In the genomic region with DNA sequence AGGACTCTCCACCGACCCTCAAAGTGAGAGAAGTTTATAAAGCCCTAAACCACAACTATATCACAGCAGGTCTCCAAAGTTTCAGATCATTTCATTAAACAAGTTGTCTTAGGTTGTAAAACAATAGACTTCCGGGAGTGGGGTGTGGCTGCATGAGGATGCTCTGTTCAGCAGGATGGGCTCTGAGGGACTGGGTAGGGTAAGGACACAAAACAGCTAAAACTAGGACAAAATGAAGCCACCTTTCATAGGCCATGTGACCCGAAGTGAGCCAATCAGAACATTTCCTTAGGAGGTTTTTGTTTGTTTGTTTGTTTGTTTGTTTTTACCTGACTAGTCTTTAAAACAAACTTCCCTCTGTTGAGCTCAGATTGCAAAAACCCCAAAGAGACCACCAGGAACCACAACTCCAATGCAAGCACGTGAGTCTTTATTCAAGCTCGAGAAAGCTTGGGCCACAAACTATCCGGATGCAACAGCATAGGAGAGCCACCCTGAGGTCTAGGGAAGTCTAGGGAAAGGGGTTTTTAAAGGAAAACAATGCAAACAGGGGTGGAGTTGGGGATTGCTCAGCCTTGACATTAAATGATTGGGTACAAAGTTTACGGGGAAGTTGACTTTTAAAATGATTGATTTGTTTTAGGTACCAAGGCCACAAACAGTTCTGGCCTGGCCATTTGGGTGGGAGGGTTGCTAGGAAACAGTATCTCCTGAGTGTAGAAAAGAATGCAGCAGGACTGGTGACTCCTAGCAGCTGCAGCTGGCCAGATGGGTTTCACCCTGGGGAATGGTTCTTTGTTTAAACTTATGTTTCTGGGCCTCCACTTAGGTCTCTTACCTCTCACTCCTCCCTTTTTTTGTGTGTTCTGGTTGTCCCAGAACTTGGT, we compare ENCODE assay signal across 17 mouse cellular contexts. TPM values are rescaled to one million over a fixed set of nuclear protein-coding genes. Genes with fewer than 3 reads are reported as not detected.
DNase-seq lines count a peak whose midpoint lies in the region; ATAC-seq and TF ChIP-seq lines count a peak whose summit lies in the region.
"Had no signal": no experiment of that assay in that cellular context is flagged by ENCODE, and none has a peak within 500 bp of the region (broad histone marks: within the 10 kb centered on the region; RNA-seq: fewer than 3 reads in every experiment).

No protein-coding gene starts in this region.

- H3K4me1 ChIP-seq in liver, embryonic 16.5 days (ENCODE audit: control insufficient read depth, low read depth, low read length) = no peaks in the 10 kb centered on the region
- no peaks in the 10 kb centered on the region for H3K4me1 ChIP-seq in liver, embryonic 12.5 days
- peaks cover 3% of the 10 kb centered on the region for H3K4me1 ChIP-seq in ES-Bruce4 (ENCODE audit: control insufficient read depth, insufficient read depth, low read length)
- no peaks in the 10 kb centered on the region for H3K4me1 ChIP-seq in limb, embryonic 14.5 days (ENCODE audit: control insufficient read depth, insufficient read depth, low read length)
- peaks cover 11% of the 10 kb centered on the region; the same call in 1 of the 2 replicates for H3K4me1 ChIP-seq in heart, embryonic 12.5 days (replicated peaks)
- H3K4me1 ChIP-seq: embryonic facial prominence, embryonic 12.5 days; midbrain, embryonic 12.5 days had no signal

- H3K36me3 ChIP-seq in liver, embryonic 16.5 days (ENCODE audit: control insufficient read depth, insufficient read depth) = no peaks in the 10 kb centered on the region
- no peaks in the 10 kb centered on the region for H3K36me3 ChIP-seq in liver, embryonic 12.5 days
- H3K36me3 ChIP-seq in ES-Bruce4 (ENCODE audit: control insufficient read depth, insufficient read depth, low read length, poor library complexity, severe bottlenecking) = no peaks in the 10 kb centered on the region
- H3K36me3 ChIP-seq in limb, embryonic 14.5 days (ENCODE audit: control insufficient read depth, insufficient read depth, low read length) = no peaks in the 10 kb centered on the region
- no peaks in the 10 kb centered on the region for H3K36me3 ChIP-seq in heart, embryonic 12.5 days
- H3K36me3 ChIP-seq: embryonic facial prominence, embryonic 12.5 days; forebrain, embryonic 10.5 days; midbrain, embryonic 12.5 days had no signal

- peak; percentile 51 for ATAC-seq in liver, embryonic 16.5 days (ENCODE audit: low read depth)
- ATAC-seq in liver, embryonic 12.5 days = no peak
- ATAC-seq in limb, embryonic 14.5 days (ENCODE audit: low FRiP score, low read depth) = no peak
- no peak for ATAC-seq in heart, embryonic 12.5 days (ENCODE audit: insufficient number of reproducible peaks, low FRiP score)

- H3K27ac ChIP-seq in liver, embryonic 16.5 days (ENCODE audit: low read length) = no peak overlapping the region
- H3K27ac ChIP-seq in liver, embryonic 12.5 days = no peak overlapping the region
- H3K27ac ChIP-seq in ES-Bruce4 (ENCODE audit: insufficient read depth, low read length) = peak overlapping the region; percentile 50
- no peak overlapping the region for H3K27ac ChIP-seq in limb, embryonic 14.5 days (replicated peaks; ENCODE audit: low read depth, low read length)
- H3K27ac ChIP-seq in heart, embryonic 12.5 days (ENCODE audit: poor library complexity, severe bottlenecking) = no peak overlapping the region
- H3K27ac ChIP-seq: embryonic facial prominence, embryonic 12.5 days; forebrain, embryonic 10.5 days; midbrain, embryonic 12.5 days had no signal

- no peak for TF ChIP-seq EP300 in ES-Bruce4 (IDR thresholded peaks at IDR 0.05; ENCODE audit: insufficient read depth, low read depth, low read length)

- no peak overlapping the region for H3K4me3 ChIP-seq in liver, embryonic 16.5 days (ENCODE audit: low read depth, low read length)
- no peak overlapping the region for H3K4me3 ChIP-seq in liver, embryonic 12.5 days
- no peak overlapping the region for H3K4me3 ChIP-seq in ES-Bruce4 (ENCODE audit: low read depth, low read length)
- H3K4me3 ChIP-seq in limb, embryonic 14.5 days (replicated peaks; ENCODE audit: low read length) = no peak overlapping the region
- no peak overlapping the region for H3K4me3 ChIP-seq in heart, embryonic 12.5 days
- H3K4me3 ChIP-seq: embryonic facial prominence, embryonic 12.5 days; forebrain, embryonic 10.5 days; midbrain, embryonic 12.5 days had no signal

- no peak overlapping the region for H3K9ac ChIP-seq in liver, embryonic 16.5 days (ENCODE audit: low read depth, low read length)
- no peak overlapping the region for H3K9ac ChIP-seq in liver, embryonic 12.5 days
- H3K9ac ChIP-seq in ES-Bruce4 (ENCODE audit: low read depth, poor library complexity, severe bottlenecking) = no peak overlapping the region
- H3K9ac ChIP-seq in limb, embryonic 14.5 days (ENCODE audit: low read depth, low read length, severe bottlenecking) = no peak overlapping the region
- H3K9ac ChIP-seq in heart, embryonic 12.5 days = no peak overlapping the region
- H3K9ac ChIP-seq: embryonic facial prominence, embryonic 12.5 days; midbrain, embryonic 12.5 days had no signal

- H3K27me3 ChIP-seq in liver, embryonic 16.5 days (ENCODE audit: control insufficient read depth, insufficient read depth, low read depth, low read length) = no peaks in the 10 kb centered on the region
- H3K27me3 ChIP-seq in liver, embryonic 12.5 days (replicated peaks) = no peaks in the 10 kb centered on the region
- no peaks in the 10 kb centered on the region for H3K27me3 ChIP-seq in ES-Bruce4 (ENCODE audit: control insufficient read depth, insufficient read depth, low read length, poor library complexity, severe bottlenecking)
- H3K27me3 ChIP-seq in limb, embryonic 14.5 days (ENCODE audit: control insufficient read depth, insufficient read depth, low read length) = no peaks in the 10 kb centered on the region
- H3K27me3 ChIP-seq in heart, embryonic 12.5 days (replicated peaks) = no peaks in the 10 kb centered on the region
- H3K27me3 ChIP-seq: embryonic facial prominence, embryonic 12.5 days; midbrain, embryonic 12.5 days had no signal

- no peak for TF ChIP-seq POLR2A in ES-Bruce4 (IDR thresholded peaks at IDR 0.05; ENCODE audit: insufficient read depth, low read length)
- TF ChIP-seq POLR2A in limb, embryonic 14.5 days (IDR thresholded peaks at IDR 0.05; ENCODE audit: borderline replicate concordance, extremely low read depth, insufficient read depth, insufficient read length) = no peak

- DNase-seq in ZHBTc4 (ENCODE audit: low read depth, low spot score) = peak; percentile 57
- peak; percentile 23 for DNase-seq in limb, embryonic 14.5 days (ENCODE audit: low spot score)
- no peak for DNase-seq in right cerebral cortex, postnatal 25 days
- DNase-seq in heart, adult 9 months (ENCODE audit: low spot score in 2 of 2) = no peak
- DNase-seq: cerebellum, postnatal 10 days; heart, adult 11 months; heart, postnatal 10 days; kidney, postnatal 36 days; lung, adult 2 months; thymus, postnatal 36 days had no signal

- no peaks in the 10 kb centered on the region for H3K9me3 ChIP-seq in liver, embryonic 16.5 days (replicated peaks; ENCODE audit: control insufficient read depth, low read length)
- H3K9me3 ChIP-seq in liver, embryonic 12.5 days (replicated peaks) = no peaks in the 10 kb centered on the region
- H3K9me3 ChIP-seq in ES-Bruce4 (replicated peaks; ENCODE audit: control insufficient read depth, insufficient read depth, low read length, poor library complexity, severe bottlenecking) = no peaks in the 10 kb centered on the region
- H3K9me3 ChIP-seq in limb, embryonic 14.5 days (ENCODE audit: control insufficient read depth, low read length) = no peaks in the 10 kb centered on the region
- no peaks in the 10 kb centered on the region for H3K9me3 ChIP-seq in heart, embryonic 12.5 days (replicated peaks)
- H3K9me3 ChIP-seq: embryonic facial prominence, embryonic 12.5 days; forebrain, embryonic 10.5 days; midbrain, embryonic 12.5 days had no signal

- TF ChIP-seq CTCF in ES-Bruce4 (IDR thresholded peaks at IDR 0.05; ENCODE audit: low read depth, low read length) = no peak

- H3K4me2 ChIP-seq in liver, embryonic 16.5 days (ENCODE audit: low read depth, low read length) = no peak overlapping the region
- no peak overlapping the region for H3K4me2 ChIP-seq in liver, embryonic 12.5 days
- H3K4me2 ChIP-seq in limb, embryonic 14.5 days (replicated peaks; ENCODE audit: low read depth, low read length, severe bottlenecking) = no peak overlapping the region
- H3K4me2 ChIP-seq in heart, embryonic 12.5 days = no peak overlapping the region
- H3K4me2 ChIP-seq: embryonic facial prominence, embryonic 12.5 days; midbrain, embryonic 12.5 days had no signal

- WGBS in liver, embryonic 16.5 days (ENCODE audit: insufficient replicate concordance) = 35% methylated on average over 7 of the region's 7 CpGs
- 43% methylated on average over 7 of the region's 7 CpGs for WGBS in liver, embryonic 12.5 days (ENCODE audit: insufficient replicate concordance)
- WGBS in limb, embryonic 14.5 days = 43% methylated on average over 7 of the region's 7 CpGs
- WGBS in heart, embryonic 12.5 days = 49% methylated on average over 7 of the region's 7 CpGs

RNA-seq across cellular contexts. Expression of a gene that starts 28.1 kb away (rescaled TPM):
- 12.4 and 14.6 TPM in 2 replicates for polyA plus RNA-seq in liver, embryonic 16.5 days (2015; fragmentation: Nextera tagmentation; extraction: Ambion mirVana)
- polyA plus RNA-seq in liver, embryonic 12.5 days (2016; fragmentation: Nextera tagmentation; extraction: Ambion mirVana) = 15.3 and 15.7 TPM in 2 replicates
- 16.4 and 18.5 TPM in 2 replicates for polyA plus RNA-seq in ES-Bruce4 (2011; ENCODE audit: insufficient read depth, insufficient read length, low read depth, missing spikeins)
- 29.1 and 40.6 TPM in 2 replicates for polyA plus RNA-seq in limb, embryonic 14.5 days (2012; rRNA removed)
- 26.9 and 28.0 TPM in 2 replicates for polyA plus RNA-seq in limb, embryonic 14.5 days (2014; fragmentation: Nextera tagmentation; extraction: Ambion mirVana)
- 22.3 and 24.1 TPM in 2 replicates for polyA plus RNA-seq in heart, embryonic 12.5 days (2016; fragmentation: Nextera tagmentation; extraction: Ambion mirVana)

RNA-seq across cellular contexts. Expression of a gene that starts 28.5 kb away (rescaled TPM):
- 88.5 and 101 TPM in 2 replicates for polyA plus RNA-seq in liver, embryonic 16.5 days (2015; fragmentation: Nextera tagmentation; extraction: Ambion mirVana)
- 188 and 195 TPM in 2 replicates for polyA plus RNA-seq in liver, embryonic 12.5 days (2016; fragmentation: Nextera tagmentation; extraction: Ambion mirVana)
- 84.0 and 84.7 TPM in 2 replicates for polyA plus RNA-seq in ES-Bruce4 (2011; ENCODE audit: insufficient read depth, insufficient read length, low read depth, missing spikeins)
- polyA plus RNA-seq in limb, embryonic 14.5 days (2012; rRNA removed) = 290 and 355 TPM in 2 replicates
- polyA plus RNA-seq in limb, embryonic 14.5 days (2014; fragmentation: Nextera tagmentation; extraction: Ambion mirVana) = 285 and 294 TPM in 2 replicates
- polyA plus RNA-seq in heart, embryonic 12.5 days (2016; fragmentation: Nextera tagmentation; extraction: Ambion mirVana) = 155 and 173 TPM in 2 replicates

Comparison
In these comparisons a context has a peak if more than half of its experiments do, and no peak if none do; other contexts are left out.
1. DNase-seq: peak in ZHBTc4 (single experiment) and limb, embryonic 14.5 days (single experiment); none in right cerebral cortex, postnatal 25 days (single experiment) and heart, adult 9 months (0 of 2).